Mouse (Mus musculus) adrenal gland, postnatal 10 days (tissue): ENCODE measurements at regions not wholly inside any gene's neighbourhood (a gene's known extent, or its start where the extent isn't known, plus 50 kb on each side); places are given as distances from the start of the nearest gene placed in this dataset.

Experiments used
- DNase-seq: peaks from one replicate; pipeline ENCODE4 v3.0.0; 2021; ENCODE audit warnings: mixed read lengths

GRCm38 (mm10) chr9:47909051-47909450, 252.8 kb upstream of the Nxpe4 start:
- DNase-seq: no peak

- peak; percentile 7 for DNase-seq
Observed at GRCm38 (mm10) chr9:47910501-47910906, 251.3 kb upstream of the Nxpe4 start.

- no peak for DNase-seq
Observed at GRCm38 (mm10) chr9:47912823-47913222, 249.0 kb upstream of the Nxpe4 start.

GRCm38 (mm10) chr9:47935299-47935698, 226.5 kb upstream of the Nxpe4 start:
- DNase-seq: peak; percentile 32

GRCm38 (mm10) chr9:47935957-47936457, 225.8 kb upstream of the Nxpe4 start:
- DNase-seq: no peak

- no peak for DNase-seq
Observed at GRCm38 (mm10) chr9:47938941-47939710, 222.7 kb upstream of the Nxpe4 start.

GRCm38 (mm10) chr9:47942761-47943583, 218.9 kb upstream of the Nxpe4 start:
- DNase-seq: no peak

- DNase-seq: no peak
Observed at GRCm38 (mm10) chr9:47946226-47946625, 215.6 kb upstream of the Nxpe4 start.

GRCm38 (mm10) chr9:47957881-47958280, 203.9 kb upstream of the Nxpe4 start:
- no peak for DNase-seq

- DNase-seq: no peak
Observed at GRCm38 (mm10) chr9:47958861-47959260, 203.0 kb upstream of the Nxpe4 start.

- no peak for DNase-seq
Observed at GRCm38 (mm10) chr9:47961176-47961575, 200.6 kb upstream of the Nxpe4 start.

GRCm38 (mm10) chr9:47962161-47962560, 199.7 kb upstream of the Nxpe4 start:
- no peak for DNase-seq

- no peak for DNase-seq
Observed at GRCm38 (mm10) chr9:47962589-47962988, 199.2 kb upstream of the Nxpe4 start.

GRCm38 (mm10) chr9:47973130-47973529, 188.7 kb upstream of the Nxpe4 start:
- DNase-seq: no peak

GRCm38 (mm10) chr9:47985356-47986111, 176.3 kb upstream of the Nxpe4 start:
- DNase-seq: peak; percentile 7

GRCm38 (mm10) chr9:47987266-47987665, 174.6 kb upstream of the Nxpe4 start:
- DNase-seq: no peak

- no peak for DNase-seq
Observed at GRCm38 (mm10) chr9:47994671-47995070, 167.2 kb upstream of the Nxpe4 start.

GRCm38 (mm10) chr9:47999632-48000031, 162.2 kb upstream of the Nxpe4 start:
- DNase-seq: no peak

- DNase-seq: no peak
Observed at GRCm38 (mm10) chr9:48029021-48029420, 132.8 kb upstream of the Nxpe4 start.

- DNase-seq: no peak
Observed at GRCm38 (mm10) chr9:48030839-48031238, 131.0 kb upstream of the Nxpe4 start.

GRCm38 (mm10) chr9:48035959-48036358, 125.9 kb upstream of the Nxpe4 start:
- no peak for DNase-seq

- peak; percentile 18 for DNase-seq
Observed at GRCm38 (mm10) chr9:48044826-48045225, 117.0 kb upstream of the Nxpe4 start.

GRCm38 (mm10) chr9:48047846-48048245, 114.0 kb upstream of the Nxpe4 start:
- no peak for DNase-seq
